Mouse (Mus musculus) heart, adult 2 months (tissue): ENCODE results near the gene Fam178b.

Source experiments
- CTCF ChIP-seq: fragments of 200-600 bp; IDR thresholded peaks from 2 replicates; pipeline ENCODE4 v1.8.1; 2022; ENCODE audit warnings: antibody characterized with exemption, mild to moderate bottlenecking, moderate library complexity
- EP300 ChIP-seq: fragments of 200-500 bp; IDR thresholded peaks from 2 replicates; pipeline ENCODE4 v1.6.1; 2011; ENCODE audit warnings: low read depth, low read length, control low read depth; ENCODE audit not compliant: insufficient read depth
- POLR2A ChIP-seq: fragments of 200-500 bp; IDR thresholded peaks from 2 replicates; pipeline ENCODE4 v1.6.1; 2011; ENCODE audit warnings: mild to moderate bottlenecking, low read depth, low read length, control low read depth; ENCODE audit not compliant: insufficient read depth

DNA sequence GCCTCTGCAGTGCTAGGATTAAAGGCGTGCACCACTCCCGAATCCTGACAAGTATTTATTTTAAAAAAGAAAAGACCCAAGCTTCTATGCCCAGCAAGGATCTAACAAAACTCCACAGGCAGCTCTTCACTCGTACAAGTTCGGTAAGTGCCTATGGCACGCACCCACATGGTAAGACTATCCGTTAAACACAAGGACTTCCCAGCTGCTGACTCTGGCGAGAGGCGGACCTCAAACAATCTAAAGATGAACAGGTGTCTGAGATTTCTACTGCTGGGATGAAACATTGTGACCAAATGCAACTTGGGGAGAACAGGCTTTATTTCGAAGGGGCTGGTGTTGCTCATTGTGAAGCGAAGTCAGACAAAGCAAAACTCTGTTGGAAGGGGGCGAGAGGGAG lies 142.9 kb downstream of the Fam178b start:
- no peak for TF ChIP-seq EP300
- TF ChIP-seq CTCF = no peak
- no peak for TF ChIP-seq POLR2A
